Mouse (Mus musculus) activated CD4-positive, CD25-positive, alpha-beta regulatory T cell (primary cell): ENCODE results near the gene Grap2. TPM values are rescaled to one million over a fixed set of nuclear protein-coding genes. Genes with fewer than 3 reads are reported as not detected.

ENCODE experiments used
- polyA plus RNA-seq, 2 experiments: library from polyadenylated mRNA; unstranded; fragments of 100-300 nt; shearing (Covaris generic); gene quantifications; one replicate each; pipeline ENCODE4 v1.2.1; 2017

Grap2 gene
- polyA plus RNA-seq = 10 to 100 TPM; 44.4 to 52.7 TPM

DNA sequence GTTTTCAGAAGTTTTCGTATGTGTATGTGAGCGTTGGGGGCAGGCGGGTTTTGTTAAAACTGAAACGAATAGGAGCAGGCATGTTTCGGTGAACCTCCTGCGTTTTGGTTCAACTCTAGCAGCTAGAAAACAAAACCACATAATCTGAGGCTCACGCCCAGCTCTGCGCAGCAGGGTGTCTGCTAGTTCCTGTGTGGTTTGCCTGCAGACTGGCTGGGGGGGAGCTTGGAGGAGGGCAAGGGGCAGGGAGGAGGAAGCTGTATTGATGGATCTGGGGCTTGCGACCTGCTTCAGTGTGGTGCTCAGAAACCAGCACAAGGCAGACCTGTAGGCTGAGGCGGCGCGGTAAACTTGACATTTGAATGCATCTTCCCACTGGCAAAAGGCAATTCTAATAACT, at the start of gene Grap2:
Gene Grap2, plus strand, starts transcription at position 304 of the 400 bp plus-strand sequence.

DNA sequence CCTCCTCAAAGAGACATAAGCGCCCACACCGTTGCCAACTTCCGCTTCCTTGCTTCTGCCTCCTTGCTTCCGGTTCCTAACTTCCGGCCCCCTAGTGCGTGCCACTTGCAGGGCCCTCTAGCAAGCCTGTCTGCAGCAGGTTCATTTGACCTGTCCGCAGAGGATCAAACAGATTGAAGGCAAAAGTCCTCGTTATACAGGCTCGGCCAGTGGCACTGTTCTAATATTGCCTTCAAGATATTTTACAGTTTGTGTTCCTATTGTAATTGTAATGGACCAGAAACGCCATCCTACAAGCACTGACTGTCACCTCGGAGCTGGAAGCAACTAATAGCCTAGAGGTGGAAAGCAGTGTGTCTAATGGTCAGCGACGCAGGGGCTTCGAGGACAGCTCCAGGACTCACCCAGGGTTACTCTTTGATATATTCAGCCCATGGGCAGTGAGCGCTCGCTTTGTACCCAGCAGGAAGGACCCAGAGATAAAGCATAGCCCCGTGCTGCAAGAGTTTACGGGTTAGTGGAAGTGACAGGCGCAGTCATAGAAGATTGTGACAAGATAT, 7.2 kb upstream of the Grap2 start, which contains the start of gene Enthd1:
Gene Enthd1, minus strand, starts transcription at position 51 of the 560 bp plus-strand sequence.

GRCm38 (mm10) chr15:80671295-80672252, 99.2 kb downstream of the Grap2 start, which contains the start of gene Fam83f:
Fam83f (plus strand) TSS chr15:80671847.

Other genes with a start within 250 kb of the Grap2 start
- under 1 TPM in 1 of 2 experiments, not detected in 1; 0.12 TPM for gene Enthd1, start 7.4 kb upstream of the Grap2 start, polyA plus RNA-seq
- under 1 TPM; 0.08 to 0.50 TPM for gene Fam83f, start 99.3 kb downstream of the Grap2 start, polyA plus RNA-seq
- 10 to 100 TPM; 25.9 to 36.0 TPM for gene Tnrc6b, start 138.7 kb downstream of the Grap2 start, polyA plus RNA-seq